Mouse (Mus musculus): Measurements from ENCODE around the gene H2-DMb1.

DNA sequence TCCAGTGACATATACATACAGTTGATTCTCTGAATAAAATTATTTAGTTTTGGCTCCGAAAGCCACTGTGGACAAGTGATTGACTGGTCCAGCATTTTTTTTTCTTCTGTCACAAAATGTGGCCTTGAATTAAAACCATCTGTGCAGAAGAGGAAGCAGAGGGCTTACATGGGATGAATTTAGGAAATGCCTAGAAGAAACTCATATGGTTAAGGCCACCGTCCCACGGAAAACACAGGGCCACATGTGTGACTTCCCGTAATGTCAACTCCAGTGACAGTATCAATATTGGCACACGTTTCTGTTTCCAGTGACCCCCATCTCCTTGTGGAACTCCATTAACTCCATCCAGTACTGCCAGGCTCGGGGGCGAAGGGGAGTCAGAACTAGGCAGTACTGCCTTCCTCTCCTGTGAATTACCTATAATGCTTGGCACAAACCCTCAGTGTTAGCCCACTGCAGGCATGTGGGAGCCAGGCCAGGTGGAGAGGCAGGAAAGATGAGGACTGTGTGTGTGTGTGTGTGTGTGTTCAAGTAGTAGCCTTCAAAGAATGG, 10.3 kb upstream of the H2-DMb1 start:
- TF ChIP-seq CTCF (IDR thresholded peaks at IDR 0.05; ENCODE audit: control insufficient read depth, insufficient read depth, insufficient read length) (no peak), MYOD1 (IDR thresholded peaks at IDR 0.05; ENCODE audit: control insufficient read depth, insufficient read length, low read depth) (no peak), USF1 (IDR thresholded peaks at IDR 0.05; ENCODE audit: low read depth) (no peak), MYOG (IDR thresholded peaks at IDR 0.05; ENCODE audit: control insufficient read depth, extremely low read depth, insufficient read length) (no peak), CEBPB (IDR thresholded peaks at IDR 0.05; ENCODE audit: low read depth) (no peak), MAX (IDR thresholded peaks at IDR 0.05) (no peak)

All from C2C12 (cell line).